Mouse (Mus musculus): ENCODE measurements around the gene 2310033P09Rik. TPM values are rescaled to one million over a fixed set of nuclear protein-coding genes. Genes with fewer than 3 reads are reported as not detected.
A peak's percentile ranks its signal among the peaks of the same experiment; 100 is the strongest.

2310033P09Rik gene
- polyA plus RNA-seq, 1 experiment from 2014 or later = 33.6 TPM

DNA sequence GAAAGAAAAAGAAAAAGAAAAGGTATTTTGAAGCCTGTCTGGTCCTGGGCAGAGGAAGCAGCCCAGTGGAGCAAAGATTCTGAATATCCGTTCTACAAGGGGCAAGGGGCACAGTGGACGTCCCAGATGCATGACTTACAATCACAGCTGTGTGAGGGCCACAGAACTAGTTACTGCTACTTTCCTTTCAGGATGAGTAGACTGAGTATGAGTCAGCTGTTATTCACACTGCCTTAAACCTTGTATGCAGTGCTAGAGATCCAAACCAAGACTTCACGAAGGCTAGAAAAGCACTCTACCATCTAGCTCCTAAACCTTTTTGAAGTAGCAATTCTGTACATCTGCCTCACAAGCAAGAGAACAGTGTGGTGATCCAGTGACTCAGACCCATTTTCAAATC, 18.1 kb downstream of the 2310033P09Rik start:
- peaks cover 43% of the 10 kb centered on the region for H3K4me1 ChIP-seq (ENCODE audit: insufficient read depth, low read length)
- H3K9ac ChIP-seq (replicated peaks; ENCODE audit: low read length) = peak overlapping the region; percentile 98
- no peak for ATAC-seq (ENCODE audit: low FRiP score, low TSS enrichment)
- H3K9me3 ChIP-seq (ENCODE audit: low read length) = no peaks in the 10 kb centered on the region
- H3K27me3 ChIP-seq (ENCODE audit: insufficient read depth, low read length) = no peaks in the 10 kb centered on the region
- peak overlapping the region; percentile 86 for H3K4me2 ChIP-seq (replicated peaks; ENCODE audit: low read depth, low read length)
- no peak overlapping the region for H3K27ac ChIP-seq (ENCODE audit: low read length)
- H3K4me3 ChIP-seq (ENCODE audit: low read length) = peak overlapping the region; percentile 85
- H3K36me3 ChIP-seq (ENCODE audit: insufficient read depth, low read length) = peaks cover 3% of the 10 kb centered on the region; the same call in 1 of the 2 replicates
- WGBS = 25% methylated on average over 3 of the region's 3 CpGs

DNA sequence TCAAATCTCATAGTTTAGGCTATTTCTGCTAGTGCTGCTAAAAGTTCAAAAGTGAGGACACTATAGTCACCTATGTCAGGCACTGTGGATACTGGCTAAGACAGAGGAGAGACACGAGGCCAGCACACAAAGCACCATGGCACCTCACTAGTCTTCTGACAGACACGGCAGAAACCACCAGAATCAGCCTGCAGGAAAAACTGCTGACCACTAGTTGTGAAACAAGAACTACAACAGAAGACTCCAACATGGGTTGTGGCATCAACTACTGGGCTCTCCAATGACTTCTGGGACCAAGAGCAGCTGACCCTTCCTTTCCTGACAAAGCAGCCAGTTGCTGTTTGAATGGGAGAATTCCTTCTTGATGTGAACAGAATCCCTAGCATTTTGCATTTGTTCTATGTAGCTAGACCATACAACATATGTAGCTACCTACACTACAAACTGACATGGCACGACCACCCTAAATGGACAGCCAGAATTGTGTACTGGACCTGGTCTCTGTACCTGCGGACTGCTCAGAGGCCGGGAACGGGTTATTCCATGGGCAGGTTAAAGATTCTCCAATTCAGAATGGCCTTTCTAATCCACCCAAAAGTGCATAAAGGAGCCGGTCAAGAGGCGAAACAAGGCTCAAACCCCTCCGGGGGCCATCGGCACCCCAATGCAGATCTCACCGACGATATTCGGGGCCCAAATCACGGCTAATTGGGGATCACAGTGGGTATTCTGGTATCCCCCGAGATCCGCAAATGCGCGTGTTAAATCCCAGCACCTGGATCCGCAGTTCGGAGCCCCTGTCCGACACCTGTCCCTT, 18.9 kb downstream of the 2310033P09Rik start:
- Histone ChIP-seq H3K27ac (ENCODE audit: low read length) (peak overlapping the region; percentile 99), H3K9ac (replicated peaks; ENCODE audit: low read length) (peak overlapping the region; percentile 98), H3K4me2 (replicated peaks; ENCODE audit: low read depth, low read length) (peak overlapping the region; percentile 86), H3K27me3 (ENCODE audit: insufficient read depth, low read length) (no peaks in the 10 kb centered on the region), H3K36me3 (ENCODE audit: insufficient read depth, low read length) (peaks cover 3% of the 10 kb centered on the region; the same call in 1 of the 2 replicates), H3K9me3 (ENCODE audit: low read length) (no peaks in the 10 kb centered on the region), H3K4me1 (ENCODE audit: insufficient read depth, low read length) (peaks cover 43% of the 10 kb centered on the region), H3K4me3 (ENCODE audit: low read length) (peak overlapping the region; percentile 85)
- 2% methylated on average over 21 of the region's 21 CpGs for WGBS
- ATAC-seq (ENCODE audit: low FRiP score, low TSS enrichment) = no peak

DNA sequence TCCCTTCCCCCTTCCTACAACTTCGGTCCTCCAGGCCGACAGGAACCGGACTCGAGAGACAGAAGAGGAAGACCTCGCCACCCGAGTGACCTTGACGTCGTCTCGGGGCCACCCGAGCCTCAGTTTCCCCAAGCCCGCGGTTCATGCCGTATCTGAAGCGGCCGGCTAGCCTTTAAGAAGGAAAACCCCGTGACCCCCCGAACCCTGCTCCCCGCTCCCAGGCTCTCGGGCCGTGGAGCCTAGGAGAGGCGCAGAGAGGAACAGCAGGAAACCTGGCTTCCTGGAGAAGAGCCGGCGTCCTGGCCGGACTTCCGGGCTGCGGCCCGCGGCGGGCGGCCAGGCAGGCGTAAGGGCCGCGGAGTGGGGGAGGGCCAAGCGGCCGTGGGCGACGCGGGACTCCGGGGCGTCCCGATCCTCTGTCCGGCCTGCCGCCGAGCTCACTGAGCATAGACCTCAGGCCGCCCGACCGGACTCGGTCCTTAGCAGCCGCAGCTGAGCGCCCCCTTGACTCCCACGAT, 19.5 kb downstream of the 2310033P09Rik start:
- no peaks in the 10 kb centered on the region for H3K27me3 ChIP-seq (ENCODE audit: insufficient read depth, low read length)
- H3K4me3 ChIP-seq (ENCODE audit: low read length) = peak overlapping the region; percentile 85
- peak; percentile 81 for ATAC-seq (ENCODE audit: low FRiP score, low TSS enrichment)
- H3K9me3 ChIP-seq (ENCODE audit: low read length) = no peaks in the 10 kb centered on the region
- peak overlapping the region; percentile 99 for H3K27ac ChIP-seq (ENCODE audit: low read length)
- whole genome bisulfite sequencing = under 1% methylated on average over 51 of the region's 51 CpGs
- H3K4me2 ChIP-seq (replicated peaks; ENCODE audit: low read depth, low read length) = peak overlapping the region; percentile 86
- H3K4me1 ChIP-seq (ENCODE audit: insufficient read depth, low read length) = peaks cover 42% of the 10 kb centered on the region
- H3K9ac ChIP-seq (replicated peaks; ENCODE audit: low read length) = peak overlapping the region; percentile 98
- H3K36me3 ChIP-seq (ENCODE audit: insufficient read depth, low read length) = peaks cover 3% of the 10 kb centered on the region; the same call in 1 of the 2 replicates

DNA sequence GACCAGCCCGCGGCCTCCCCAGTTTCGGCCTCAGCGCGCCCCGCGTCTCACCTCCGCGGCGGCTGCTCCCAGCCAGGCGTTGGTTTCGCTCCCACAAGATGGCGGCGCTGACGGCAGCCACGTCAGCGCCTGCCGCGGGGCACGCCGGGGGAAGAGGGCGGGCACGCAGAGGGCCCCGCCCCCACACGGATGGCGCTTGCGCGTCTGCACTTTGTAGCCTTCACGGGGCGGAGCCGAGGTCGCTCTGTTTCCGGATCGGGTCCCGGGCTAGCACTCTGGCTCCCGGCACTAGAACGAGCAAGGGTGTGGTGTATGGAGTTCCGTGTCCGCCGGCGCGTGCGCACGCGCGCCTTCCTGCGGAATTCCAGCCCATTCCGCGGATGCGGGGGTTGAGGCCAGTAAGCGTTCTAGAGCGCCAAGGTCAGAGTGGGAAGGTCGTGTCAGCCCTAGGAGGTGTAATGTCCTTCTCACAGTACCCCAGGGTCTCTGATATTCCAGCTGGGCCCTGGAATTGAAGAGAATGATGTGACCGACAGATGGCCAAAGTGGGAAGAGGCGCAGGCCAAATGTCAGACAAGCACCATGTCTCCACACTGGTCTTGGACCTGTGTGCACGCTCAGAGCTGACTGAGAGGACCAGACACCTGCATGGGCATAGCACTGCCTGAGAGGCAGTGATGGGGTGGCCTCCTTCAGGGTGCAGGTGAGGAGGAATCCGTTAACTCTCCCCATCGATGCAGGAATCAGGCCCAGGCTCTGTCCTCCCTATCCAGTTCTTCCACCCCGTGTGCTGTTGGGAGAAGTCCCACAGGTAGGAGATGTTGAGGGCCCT, 20.2 kb downstream of the 2310033P09Rik start, which contains the start of gene Arf1:
Gene Arf1, minus strand, starts transcription at position 149 of the 832 bp plus-strand sequence.
- Histone ChIP-seq H3K4me3 (ENCODE audit: low read length) (peak within 1 kb of the TSS; percentile 85), H3K36me3 (ENCODE audit: insufficient read depth, low read length) (peaks cover under 1% of the 10 kb centered on the region; the same call in 1 of the 2 replicates), H3K9ac (replicated peaks; ENCODE audit: low read length) (peak within 1 kb of the TSS; percentile 98), H3K4me2 (replicated peaks; ENCODE audit: low read depth, low read length) (peak within 1 kb of the TSS; percentile 86), H3K4me1 (ENCODE audit: insufficient read depth, low read length) (peaks cover 39% of the 10 kb centered on the region), H3K27me3 (ENCODE audit: insufficient read depth, low read length) (no peaks in the 10 kb centered on the region), H3K27ac (ENCODE audit: low read length) (peak within 1 kb of the TSS; percentile 99), H3K9me3 (ENCODE audit: low read length) (no peaks in the 10 kb centered on the region)
- peak; percentile 97 for ATAC-seq (ENCODE audit: low FRiP score, low TSS enrichment)
- WGBS = 4% methylated on average over 58 of the region's 59 CpGs

DNA sequence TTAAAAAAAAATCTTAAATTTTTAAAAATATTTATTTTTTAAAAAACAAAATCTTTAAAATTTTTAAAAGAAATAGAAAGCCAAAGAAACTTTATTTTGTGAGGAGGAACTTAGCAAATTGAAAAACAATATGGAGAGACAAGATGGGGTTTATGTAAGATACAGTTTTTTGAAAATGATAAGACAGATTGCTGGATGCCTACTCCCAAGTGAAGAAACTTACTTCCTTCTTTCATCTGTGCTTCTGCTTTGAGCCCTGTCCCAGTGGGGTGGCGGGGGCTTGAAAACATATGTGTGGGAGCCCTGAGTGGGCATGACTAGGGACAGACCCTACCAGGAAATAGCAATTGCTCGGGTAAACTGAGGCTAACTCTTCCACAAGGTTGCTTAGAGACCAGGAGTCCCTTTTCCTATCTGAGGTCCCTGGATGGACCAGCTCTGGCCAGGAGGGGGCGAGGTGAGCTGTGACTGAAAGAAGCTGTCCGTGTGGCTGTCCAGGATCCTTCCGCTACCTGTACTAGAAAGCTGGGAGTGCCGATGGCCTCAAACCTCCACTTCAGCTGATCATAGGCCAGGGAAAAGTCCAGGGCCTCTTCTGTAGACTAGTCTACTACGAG, 22.1 kb downstream of the 2310033P09Rik start:
- 9% methylated on average over 7 of the region's 7 CpGs for WGBS
- Histone ChIP-seq H3K27ac (ENCODE audit: low read length) (no peak overlapping the region), H3K9me3 (ENCODE audit: low read length) (no peaks in the 10 kb centered on the region), H3K27me3 (ENCODE audit: insufficient read depth, low read length) (no peaks in the 10 kb centered on the region), H3K4me1 (ENCODE audit: insufficient read depth, low read length) (peaks cover 25% of the 10 kb centered on the region), H3K4me2 (replicated peaks; ENCODE audit: low read depth, low read length) (no peak overlapping the region), H3K9ac (replicated peaks; ENCODE audit: low read length) (no peak overlapping the region), H3K4me3 (ENCODE audit: low read length) (no peak overlapping the region), H3K36me3 (ENCODE audit: insufficient read depth, low read length) (no peaks in the 10 kb centered on the region)
- ATAC-seq (ENCODE audit: low FRiP score, low TSS enrichment) = no peak

DNA sequence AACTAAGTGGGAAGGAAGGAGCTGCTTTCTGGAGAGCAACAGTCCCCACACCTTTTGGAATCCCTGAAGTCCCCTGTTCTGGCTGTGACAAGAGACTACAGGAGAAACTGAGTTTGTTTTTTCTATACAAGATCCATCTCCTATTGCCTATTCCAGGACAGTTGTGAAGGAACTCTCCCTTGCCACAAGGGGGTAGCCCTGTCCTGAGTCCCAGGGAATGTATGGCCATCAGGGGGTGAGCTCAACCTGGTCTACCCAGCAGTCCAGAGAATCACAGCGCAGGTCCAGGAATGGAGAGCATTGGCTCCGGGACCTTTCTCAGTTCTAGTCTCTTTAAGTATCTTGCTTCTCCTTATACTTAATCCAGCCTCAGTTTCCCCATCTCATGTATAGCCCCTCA, 24.7 kb downstream of the 2310033P09Rik start:
- 72% methylated on average over 2 of the region's 2 CpGs for WGBS
- H3K27me3 ChIP-seq (ENCODE audit: insufficient read depth, low read length) = no peaks in the 10 kb centered on the region
- ATAC-seq (ENCODE audit: low FRiP score, low TSS enrichment) = no peak

DNA sequence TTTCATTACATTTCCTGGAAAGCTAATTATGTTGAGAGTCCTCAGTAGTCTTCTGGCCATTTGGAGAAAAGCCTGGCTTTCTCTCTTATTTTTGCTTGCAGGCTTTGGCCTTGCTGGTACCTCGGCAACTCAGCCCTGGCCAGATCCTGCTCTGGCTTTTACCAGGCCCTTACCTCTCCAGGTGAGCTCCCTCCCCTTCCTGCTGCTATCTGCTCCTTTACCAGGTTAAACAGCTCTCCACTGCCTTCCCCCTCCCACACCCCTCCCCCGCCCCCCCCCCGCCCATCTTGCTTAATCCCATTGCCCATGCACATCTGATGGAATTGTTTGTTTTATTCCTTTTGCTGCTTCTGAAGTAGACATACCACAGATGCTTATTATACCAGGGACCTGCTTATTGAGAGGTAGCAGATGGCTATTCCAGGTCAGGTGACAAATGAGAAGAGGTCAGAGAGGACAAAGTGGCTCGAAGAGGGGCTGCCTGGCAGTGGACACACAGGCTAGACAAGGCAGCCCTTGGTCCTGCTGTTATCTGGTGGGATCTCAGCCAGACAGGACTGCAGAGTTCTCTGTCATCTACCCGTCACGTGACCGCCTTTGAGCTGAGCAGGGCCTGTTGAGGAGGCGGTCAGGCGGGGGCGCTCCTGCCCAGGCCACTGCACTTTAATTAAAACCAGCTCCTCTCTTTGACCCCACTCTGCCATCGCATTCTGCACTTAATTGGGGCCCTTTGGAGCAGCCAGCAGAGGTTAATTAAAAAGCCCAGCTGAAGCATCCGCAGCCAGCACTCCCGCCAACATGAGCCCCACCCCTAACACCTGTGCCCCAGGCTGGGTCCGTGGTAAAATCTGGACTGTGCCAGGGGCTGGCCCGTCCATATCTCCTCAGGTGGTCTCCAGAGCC, 30.7 kb downstream of the 2310033P09Rik start:
- Histone ChIP-seq H3K9ac (replicated peaks; ENCODE audit: low read length) (no peak overlapping the region), H3K27me3 (ENCODE audit: insufficient read depth, low read length) (peaks cover 8% of the 10 kb centered on the region; the same call in 1 of the 2 replicates), H3K36me3 (ENCODE audit: insufficient read depth, low read length) (no peaks in the 10 kb centered on the region), H3K4me3 (ENCODE audit: low read length) (no peak overlapping the region), H3K9me3 (ENCODE audit: low read length) (no peaks in the 10 kb centered on the region), H3K4me2 (replicated peaks; ENCODE audit: low read depth, low read length) (no peak overlapping the region), H3K27ac (ENCODE audit: low read length) (no peak overlapping the region), H3K4me1 (ENCODE audit: insufficient read depth, low read length) (peaks cover 7% of the 10 kb centered on the region)
- WGBS = 5% methylated on average over 15 of the region's 15 CpGs
- ATAC-seq (ENCODE audit: low FRiP score, low TSS enrichment) = peak; percentile 80

More for the DNA sequence above, 24.7 kb downstream of the 2310033P09Rik start:
- no peaks in the 10 kb centered on the region for H3K9me3 ChIP-seq (ENCODE audit: low read length)
- H3K27ac ChIP-seq (ENCODE audit: low read length) = no peak overlapping the region
- no peak overlapping the region for H3K4me3 ChIP-seq (ENCODE audit: low read length)
- peaks cover 7% of the 10 kb centered on the region for H3K4me1 ChIP-seq (ENCODE audit: insufficient read depth, low read length)
- no peak overlapping the region for H3K9ac ChIP-seq (replicated peaks; ENCODE audit: low read length)
- no peaks in the 10 kb centered on the region for H3K36me3 ChIP-seq (ENCODE audit: insufficient read depth, low read length)
- H3K4me2 ChIP-seq (replicated peaks; ENCODE audit: low read depth, low read length) = no peak overlapping the region

DNA sequence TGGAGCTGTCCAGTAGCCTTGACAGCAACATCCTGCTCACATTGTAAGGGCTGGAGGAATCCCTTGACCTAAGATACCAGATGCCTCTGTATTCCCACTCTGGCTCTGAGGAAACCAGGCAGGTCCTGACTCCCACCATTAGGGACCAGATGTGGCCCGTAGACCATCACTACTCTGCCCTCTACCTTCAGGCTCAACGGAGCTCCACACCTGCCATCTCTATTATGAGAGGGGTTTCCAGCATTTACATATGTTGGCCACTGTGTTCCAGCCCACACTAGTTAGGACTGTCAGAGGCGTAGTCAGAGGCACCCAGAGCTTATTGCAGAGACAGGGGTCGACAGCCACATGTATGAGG, 31.3 kb downstream of the 2310033P09Rik start:
- Histone ChIP-seq H3K36me3 (ENCODE audit: insufficient read depth, low read length) (no peaks in the 10 kb centered on the region), H3K4me1 (ENCODE audit: insufficient read depth, low read length) (peaks cover 7% of the 10 kb centered on the region), H3K27ac (ENCODE audit: low read length) (no peak overlapping the region), H3K4me2 (replicated peaks; ENCODE audit: low read depth, low read length) (no peak overlapping the region), H3K27me3 (ENCODE audit: insufficient read depth, low read length) (peaks cover 8% of the 10 kb centered on the region; the same call in 1 of the 2 replicates), H3K4me3 (ENCODE audit: low read length) (no peak overlapping the region), H3K9me3 (ENCODE audit: low read length) (no peaks in the 10 kb centered on the region), H3K9ac (replicated peaks; ENCODE audit: low read length) (no peak overlapping the region)
- 46% methylated on average over 4 of the region's 4 CpGs for WGBS
- no peak for ATAC-seq (ENCODE audit: low FRiP score, low TSS enrichment)
